Mouse (Mus musculus): ENCODE measurements around the gene Supt5. TPM values are rescaled to one million over a fixed set of nuclear protein-coding genes. Genes with fewer than 3 reads are reported as not detected.
A peak's percentile ranks its signal among the peaks of the same experiment; 100 is the strongest.

Supt5 gene
- polyA plus RNA-seq, 1 experiment from 2014 or later, result 106 TPM

GRCm38 (mm10) chr7:28373131-28373581, 34.6 kb upstream of the Supt5 start:
- H3K4me2 ChIP-seq (replicated peaks), result peak overlapping the region; percentile 40
- peak overlapping the region; percentile 96 for H3K27ac ChIP-seq
- peaks cover 41% of the 10 kb centered on the region for H3K4me1 ChIP-seq
- ATAC-seq (ENCODE audit: insufficient number of reproducible peaks, insufficient read depth, low FRiP score, low TSS enrichment), result no peak
- no peaks in the 10 kb centered on the region for H3K9me3 ChIP-seq
- peak overlapping the region; percentile 78 for H3K4me3 ChIP-seq
- under 1% methylated on average over 9 of the region's 9 CpGs for WGBS
- H3K36me3 ChIP-seq, result peaks cover 31% of the 10 kb centered on the region
- 0 out of 2 replicates have a peak overlapping the region, but pooled peaks have one; percentile 22 for H3K9ac ChIP-seq
- no peaks in the 10 kb centered on the region for H3K27me3 ChIP-seq

GRCm38 (mm10) chr7:28372251-28373108, 33.9 kb upstream of the Supt5 start, which contains the start of gene Plekhg2:
TSS of gene Plekhg2 (minus strand) at chr7:28372599.
- Histone ChIP-seq H3K27me3 (no peaks in the 10 kb centered on the region), H3K9ac (peak within 1 kb of the TSS; percentile 92), H3K4me2 (replicated peaks) (peak within 1 kb of the TSS; percentile 98), H3K27ac (peak within 1 kb of the TSS; percentile 96), H3K36me3 (peaks cover 33% of the 10 kb centered on the region), H3K4me3 (peak within 1 kb of the TSS; percentile 78), H3K4me1 (peaks cover 35% of the 10 kb centered on the region), H3K9me3 (no peaks in the 10 kb centered on the region)
- ATAC-seq (ENCODE audit: insufficient number of reproducible peaks, insufficient read depth, low FRiP score, low TSS enrichment), result peak; percentile 89
- WGBS, result under 1% methylated on average over 66 of the region's 66 CpGs

GRCm38 (mm10) chr7:28371514-28371989, 33.0 kb upstream of the Supt5 start:
- under 1% methylated on average over 30 of the region's 43 CpGs for WGBS
- ATAC-seq (ENCODE audit: insufficient number of reproducible peaks, insufficient read depth, low FRiP score, low TSS enrichment), result no peak
- Histone ChIP-seq H3K4me1 (peaks cover 29% of the 10 kb centered on the region), H3K4me2 (replicated peaks) (peak overlapping the region; percentile 98), H3K9ac (peak overlapping the region; percentile 92), H3K4me3 (peak overlapping the region; percentile 78), H3K36me3 (peaks cover 38% of the 10 kb centered on the region), H3K27ac (peak overlapping the region; percentile 96), H3K27me3 (no peaks in the 10 kb centered on the region), H3K9me3 (no peaks in the 10 kb centered on the region)

- H3K36me3 ChIP-seq, result peaks cover 43% of the 10 kb centered on the region
- WGBS, result 7% methylated on average over 11 of the region's 11 CpGs
- H3K4me1 ChIP-seq, result peaks cover 24% of the 10 kb centered on the region
- no peak for ATAC-seq (ENCODE audit: insufficient number of reproducible peaks, insufficient read depth, low FRiP score, low TSS enrichment)
- peak overlapping the region; percentile 78 for H3K4me3 ChIP-seq
- no peaks in the 10 kb centered on the region for H3K9me3 ChIP-seq
- H3K27me3 ChIP-seq, result no peaks in the 10 kb centered on the region
- H3K9ac ChIP-seq, result peak overlapping the region; percentile 92
- peak overlapping the region; percentile 96 for H3K27ac ChIP-seq
- H3K4me2 ChIP-seq (replicated peaks), result peak overlapping the region; percentile 98
Observed at GRCm38 (mm10) chr7:28370977-28371513, 32.5 kb upstream of the Supt5 start.

GRCm38 (mm10) chr7:28370051-28370450, 31.5 kb upstream of the Supt5 start:
- Histone ChIP-seq H3K9me3 (no peaks in the 10 kb centered on the region), H3K4me2 (replicated peaks) (peak overlapping the region; percentile 98), H3K9ac (peak overlapping the region; percentile 92), H3K27ac (no peak overlapping the region), H3K27me3 (no peaks in the 10 kb centered on the region), H3K4me1 (peaks cover 22% of the 10 kb centered on the region), H3K36me3 (peaks cover 53% of the 10 kb centered on the region), H3K4me3 (peak overlapping the region; percentile 78)
- no peak for ATAC-seq (ENCODE audit: insufficient number of reproducible peaks, insufficient read depth, low FRiP score, low TSS enrichment)
- WGBS, result 93% methylated on average over 14 of the region's 14 CpGs

GRCm38 (mm10) chr7:28368276-28368920, 29.9 kb upstream of the Supt5 start:
- Histone ChIP-seq H3K4me1 (peaks cover 17% of the 10 kb centered on the region), H3K4me3 (no peak overlapping the region), H3K36me3 (peaks cover 69% of the 10 kb centered on the region), H3K27me3 (no peaks in the 10 kb centered on the region), H3K9me3 (no peaks in the 10 kb centered on the region), H3K27ac (no peak overlapping the region), H3K9ac (no peak overlapping the region), H3K4me2 (replicated peaks) (no peak overlapping the region)
- no peak for ATAC-seq (ENCODE audit: insufficient number of reproducible peaks, insufficient read depth, low FRiP score, low TSS enrichment)
- WGBS, result 88% methylated on average over 16 of the region's 16 CpGs

GRCm38 (mm10) chr7:28367663-28368275, 29.2 kb upstream of the Supt5 start:
- Histone ChIP-seq H3K4me1 (peaks cover 17% of the 10 kb centered on the region), H3K36me3 (peaks cover 74% of the 10 kb centered on the region), H3K4me3 (no peak overlapping the region), H3K27me3 (no peaks in the 10 kb centered on the region), H3K9me3 (no peaks in the 10 kb centered on the region), H3K27ac (no peak overlapping the region), H3K9ac (no peak overlapping the region), H3K4me2 (replicated peaks) (no peak overlapping the region)
- ATAC-seq (ENCODE audit: insufficient number of reproducible peaks, insufficient read depth, low FRiP score, low TSS enrichment), result no peak
- 91% methylated on average over 16 of the region's 16 CpGs for WGBS

- WGBS, result 89% methylated on average over 16 of the region's 16 CpGs
- no peak overlapping the region for H3K4me2 ChIP-seq (replicated peaks)
- H3K9me3 ChIP-seq, result no peaks in the 10 kb centered on the region
- peaks cover 10% of the 10 kb centered on the region for H3K4me1 ChIP-seq
- H3K27me3 ChIP-seq, result no peaks in the 10 kb centered on the region
- H3K36me3 ChIP-seq, result peaks cover 88% of the 10 kb centered on the region
- ATAC-seq (ENCODE audit: insufficient number of reproducible peaks, insufficient read depth, low FRiP score, low TSS enrichment), result no peak
- H3K9ac ChIP-seq, result no peak overlapping the region
- no peak overlapping the region for H3K4me3 ChIP-seq
- no peak overlapping the region for H3K27ac ChIP-seq
Observed at GRCm38 (mm10) chr7:28362441-28363060, 24.0 kb upstream of the Supt5 start.

GRCm38 (mm10) chr7:28361647-28362341, 23.2 kb upstream of the Supt5 start:
- H3K9me3 ChIP-seq, result no peaks in the 10 kb centered on the region
- H3K4me3 ChIP-seq, result no peak overlapping the region
- no peak overlapping the region for H3K4me2 ChIP-seq (replicated peaks)
- no peak overlapping the region for H3K27ac ChIP-seq
- peaks cover 80% of the 10 kb centered on the region for H3K36me3 ChIP-seq
- peaks cover 18% of the 10 kb centered on the region for H3K4me1 ChIP-seq
- no peak for ATAC-seq (ENCODE audit: insufficient number of reproducible peaks, insufficient read depth, low FRiP score, low TSS enrichment)
- no peak overlapping the region for H3K9ac ChIP-seq
- H3K27me3 ChIP-seq, result no peaks in the 10 kb centered on the region
- 95% methylated on average over 20 of the region's 20 CpGs for WGBS

- whole genome bisulfite sequencing, result 93% methylated on average over 6 of the region's 6 CpGs
- no peak for ATAC-seq (ENCODE audit: insufficient number of reproducible peaks, insufficient read depth, low FRiP score, low TSS enrichment)
- no peaks in the 10 kb centered on the region for H3K27me3 ChIP-seq
- peaks cover 66% of the 10 kb centered on the region for H3K36me3 ChIP-seq
- no peak overlapping the region for H3K4me3 ChIP-seq
- no peak overlapping the region for H3K9ac ChIP-seq
- H3K4me2 ChIP-seq (replicated peaks), result no peak overlapping the region
- no peaks in the 10 kb centered on the region for H3K9me3 ChIP-seq
- H3K27ac ChIP-seq, result no peak overlapping the region
- peaks cover 20% of the 10 kb centered on the region for H3K4me1 ChIP-seq
Observed at GRCm38 (mm10) chr7:28360291-28360690, 21.7 kb upstream of the Supt5 start.

Data from embryonic facial prominence, embryonic 12.5 days (tissue).